Mouse (Mus musculus) neural tube, embryonic 10.5 days (tissue): ENCODE measurements around the gene Tas2r143.

ENCODE experiments used
- DNase-seq: peaks from one replicate; pipeline ENCODE4 v3.0.0-alpha.2; 2017; ENCODE audit warnings: low spot score; ENCODE audit errors: extremely low spot score

The Tas2r143 gene

DNA sequence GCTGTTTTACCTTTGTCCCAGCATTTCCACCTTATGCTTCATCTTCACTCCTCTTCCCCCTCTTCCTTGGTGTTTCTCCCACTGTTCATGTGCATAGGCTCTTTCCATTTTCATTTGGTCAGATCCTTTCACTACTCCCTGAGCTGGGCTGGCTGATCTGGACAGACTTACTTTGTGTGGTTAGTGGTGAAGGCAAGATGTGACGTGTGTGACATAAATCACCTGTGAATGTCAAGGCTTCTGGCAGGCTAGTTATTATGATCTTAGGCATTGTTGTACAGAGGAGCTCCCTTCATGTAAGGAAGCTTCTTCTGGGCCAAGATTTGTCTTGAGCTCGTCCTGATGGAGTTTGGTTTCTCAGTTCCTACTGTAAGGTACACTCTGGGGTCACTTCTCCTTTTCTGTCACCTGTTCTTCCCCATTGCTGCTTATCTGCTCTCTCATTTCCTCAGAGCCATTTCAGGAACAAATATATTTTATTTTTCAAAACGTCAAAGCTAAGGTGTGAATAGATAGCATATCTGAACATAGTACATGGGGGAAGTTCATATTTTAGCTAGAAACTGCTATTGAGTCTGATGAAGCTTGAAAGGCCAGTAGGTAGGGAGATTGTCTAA lies 2.9 kb upstream of the Tas2r143 start:
- no peak for DNase-seq

DNA sequence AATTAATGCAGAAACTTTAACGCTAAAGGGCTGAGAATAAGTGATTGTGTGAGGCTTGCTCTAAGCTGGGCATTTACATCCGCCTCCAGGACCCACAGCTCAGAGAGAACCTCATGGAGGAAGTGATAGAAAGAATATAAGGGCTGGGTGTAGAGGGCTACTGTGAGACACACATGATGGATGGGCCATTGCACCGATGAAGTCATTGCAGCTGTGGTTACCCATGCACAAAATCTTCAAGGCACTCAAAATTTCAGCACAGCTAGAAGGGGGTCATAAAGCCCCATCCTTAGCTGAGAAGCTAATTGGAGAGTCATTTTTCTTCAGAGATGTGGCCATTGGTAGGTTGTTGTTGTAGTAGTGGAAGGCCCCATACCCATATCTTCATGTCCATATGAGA lies 1.8 kb upstream of the Tas2r143 start:
- no peak for DNase-seq

DNA sequence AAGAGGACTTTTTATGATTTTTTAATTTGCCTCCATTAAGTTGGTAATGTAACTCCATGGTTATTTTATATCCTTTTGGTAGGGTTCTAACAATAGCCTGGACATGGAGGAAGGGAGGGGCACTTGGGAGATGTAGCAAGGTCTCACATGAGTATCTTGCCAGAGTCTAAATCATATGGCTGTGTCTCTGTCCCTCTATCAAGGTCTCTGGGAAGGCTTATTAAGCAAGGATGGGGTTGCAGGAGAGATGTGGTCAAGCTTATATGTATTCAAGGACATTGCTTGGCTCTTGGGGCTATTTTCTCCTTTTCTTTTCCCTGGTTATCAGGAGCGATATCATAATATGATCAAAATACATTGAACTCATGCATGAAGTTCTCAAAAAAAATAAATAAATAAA lies 1.0 kb upstream of the Tas2r143 start:
- no peak for DNase-seq

DNA sequence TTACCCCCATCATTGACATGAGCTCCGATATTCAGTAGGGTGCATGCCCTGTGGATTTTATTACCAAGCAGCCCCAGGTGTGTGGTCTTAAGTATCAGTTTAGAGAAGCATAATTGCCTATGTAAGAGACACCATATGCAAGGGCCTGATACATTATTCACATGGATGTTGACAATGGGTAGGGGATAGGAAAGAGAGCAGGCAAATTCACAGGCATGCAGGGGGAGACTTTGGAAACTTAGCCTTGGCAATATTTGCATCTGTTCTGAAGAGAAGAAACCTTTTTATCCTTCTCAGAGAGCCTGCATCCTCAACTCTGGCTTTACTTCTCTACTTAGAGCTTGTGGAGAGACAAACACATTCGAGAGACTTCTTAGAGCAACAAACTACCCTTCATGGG lies 5.1 kb downstream of the Tas2r143 start, which contains the start of gene Tas2r135:
Gene Tas2r135, plus strand, starts transcription at position 301 of the 400 bp plus-strand sequence.
- DNase-seq: no peak

DNA sequence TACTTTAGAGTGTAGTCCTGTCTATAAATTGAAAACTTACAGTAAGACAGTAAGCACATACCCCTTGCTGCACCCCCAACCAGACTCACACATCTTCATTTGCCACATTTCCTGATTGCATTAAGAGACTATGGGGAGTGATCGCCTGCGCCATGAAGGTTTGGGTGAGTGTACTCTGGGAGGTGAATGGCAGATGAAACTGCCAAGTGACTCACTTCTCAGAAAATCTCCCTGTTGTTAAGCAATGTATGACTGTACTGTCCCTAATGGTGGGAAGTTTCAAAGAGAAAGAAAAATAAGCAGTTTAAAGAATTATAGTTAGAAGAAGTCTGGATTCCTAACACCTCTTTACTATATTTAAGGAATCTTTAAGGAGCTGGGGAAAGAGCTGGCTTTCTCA lies 19.4 kb downstream of the Tas2r143 start:
- DNase-seq: no peak

DNA sequence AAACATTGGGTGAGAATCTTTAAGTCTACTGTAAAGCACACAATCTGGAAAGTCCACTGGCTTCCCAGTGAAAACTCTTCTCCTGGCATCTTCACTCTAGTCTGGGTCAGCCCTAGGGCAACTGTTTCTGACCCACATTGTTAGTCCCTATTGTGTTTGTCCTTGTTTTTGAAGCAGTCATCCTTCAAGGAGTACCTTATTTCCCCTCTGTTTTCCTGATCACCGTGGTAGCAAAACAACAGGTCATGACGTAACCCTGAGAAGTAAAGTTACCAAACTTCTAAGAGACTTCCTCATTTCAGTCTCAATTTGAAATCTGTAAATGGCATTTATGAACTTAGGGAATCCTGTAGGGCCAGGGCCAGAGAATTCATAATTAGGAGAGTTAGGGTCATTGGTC lies 21.4 kb downstream of the Tas2r143 start:
- no peak for DNase-seq

DNA sequence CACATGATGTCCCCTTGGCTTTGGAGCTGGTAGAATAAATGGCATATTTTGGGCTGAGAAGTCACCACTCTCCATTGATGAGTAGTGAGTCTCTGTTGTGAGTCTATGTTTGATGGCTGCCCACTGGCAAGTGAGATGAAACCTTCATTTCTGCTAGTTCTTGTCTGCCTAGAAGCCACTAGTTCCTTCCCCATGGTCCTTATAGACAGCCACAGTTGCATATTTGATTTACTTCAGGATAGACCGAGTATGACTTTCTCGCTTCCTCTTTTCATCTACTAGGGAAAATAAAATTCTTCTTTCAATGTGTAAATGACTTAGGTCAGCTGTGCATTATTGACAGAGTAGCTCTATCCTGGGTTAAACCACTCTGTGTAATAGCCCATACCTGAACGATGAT lies 24.4 kb downstream of the Tas2r143 start:
- DNase-seq: no peak

DNA sequence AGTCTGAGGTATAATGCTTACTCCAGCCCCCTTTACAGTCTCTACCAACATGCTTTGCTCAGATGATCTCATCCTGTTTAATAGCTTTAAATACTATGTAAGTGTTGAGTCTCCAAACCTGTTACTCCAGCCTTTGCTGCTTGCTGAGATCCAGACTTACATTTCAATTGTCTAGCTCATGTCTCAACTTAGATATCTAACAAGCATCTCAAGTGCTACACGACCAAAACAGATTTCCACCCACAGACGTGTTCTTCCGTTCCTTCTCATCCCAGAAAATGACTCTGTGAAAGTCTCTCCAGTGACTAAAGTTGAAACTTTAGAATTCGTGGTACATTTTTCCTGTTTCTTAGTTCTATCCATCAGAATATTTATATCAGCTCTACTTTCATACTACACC lies 26.3 kb downstream of the Tas2r143 start:
- DNase-seq: no peak

DNA sequence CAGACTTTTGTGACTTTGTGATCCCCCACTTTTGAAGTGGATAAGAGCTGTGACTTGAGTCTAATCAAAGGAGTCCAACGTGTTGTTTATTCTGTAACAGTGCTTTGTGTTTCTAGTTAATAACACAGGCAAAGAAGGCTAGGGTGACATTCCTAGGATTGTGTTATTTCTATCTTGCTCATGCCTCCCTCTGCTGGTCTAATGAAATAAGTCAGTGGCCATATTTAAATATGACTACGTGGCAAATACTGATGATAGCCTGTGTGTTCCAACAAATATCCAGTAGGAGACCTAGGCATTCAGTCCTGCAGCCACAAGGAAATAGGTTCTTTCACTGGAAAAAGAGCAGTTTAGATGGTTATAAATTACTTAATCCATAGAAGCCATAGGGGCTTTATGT lies 33.5 kb downstream of the Tas2r143 start:
- DNase-seq: no peak

DNA sequence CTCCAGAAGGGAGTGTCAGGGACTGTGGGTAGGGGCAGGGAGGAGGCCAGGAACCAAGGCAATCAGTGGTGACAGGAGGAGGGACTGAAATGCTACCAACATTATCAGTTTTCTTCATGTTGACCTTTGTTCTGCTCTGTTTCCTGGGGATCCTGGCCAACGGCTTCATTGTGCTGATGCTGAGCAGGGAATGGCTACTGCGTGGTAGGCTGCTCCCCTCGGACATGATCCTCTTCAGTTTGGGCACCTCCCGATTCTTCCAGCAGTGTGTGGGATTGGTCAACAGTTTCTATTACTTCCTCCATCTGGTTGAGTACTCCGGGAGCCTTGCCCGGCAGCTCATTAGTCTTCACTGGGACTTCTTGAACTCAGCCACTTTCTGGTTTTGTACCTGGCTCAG lies 34.4 kb downstream of the Tas2r143 start, which contains the start of gene Tas2r126:
Gene Tas2r126, plus strand, starts transcription at position 90 of the 400 bp plus-strand sequence.
- no peak for DNase-seq

DNA sequence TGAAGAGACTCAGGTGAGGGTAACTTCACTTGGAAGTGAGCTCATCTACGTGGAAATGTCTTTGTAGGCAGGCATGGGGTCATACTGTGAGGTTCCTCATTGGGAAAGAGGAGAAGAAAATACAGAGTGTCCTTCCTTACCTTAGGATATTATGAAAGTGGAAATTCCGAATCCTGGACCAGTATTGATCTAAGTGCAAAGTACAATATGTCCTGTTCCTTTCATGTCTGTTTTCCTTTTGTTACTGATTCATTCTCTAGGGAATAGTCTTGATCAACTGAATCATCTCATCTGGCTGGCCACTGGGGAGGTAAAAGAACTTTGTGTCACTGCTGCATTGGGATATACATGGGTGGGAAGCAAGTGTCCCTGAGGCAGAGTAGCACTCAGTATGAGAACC lies 35.5 kb downstream of the Tas2r143 start:
- no peak for DNase-seq

DNA sequence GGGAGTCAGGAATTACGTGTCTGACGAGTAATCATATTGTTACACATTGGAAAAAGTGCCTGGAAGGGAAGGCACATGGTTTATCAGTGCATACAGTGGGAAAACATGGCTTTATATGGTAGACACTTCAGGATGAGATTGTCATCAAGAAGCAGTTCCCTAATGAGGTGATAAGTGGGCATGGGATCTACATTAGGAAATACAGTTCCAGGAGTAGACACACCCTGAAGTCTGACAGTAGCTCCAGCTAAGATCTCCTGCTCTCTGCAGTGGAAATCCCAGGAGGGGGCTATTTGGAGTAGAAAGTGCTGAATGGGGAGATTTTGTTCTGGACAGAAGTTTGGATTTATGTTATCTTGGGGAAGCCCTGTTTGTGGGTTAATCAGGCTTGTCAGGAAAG lies 41.4 kb downstream of the Tas2r143 start:
- DNase-seq: no peak

DNA sequence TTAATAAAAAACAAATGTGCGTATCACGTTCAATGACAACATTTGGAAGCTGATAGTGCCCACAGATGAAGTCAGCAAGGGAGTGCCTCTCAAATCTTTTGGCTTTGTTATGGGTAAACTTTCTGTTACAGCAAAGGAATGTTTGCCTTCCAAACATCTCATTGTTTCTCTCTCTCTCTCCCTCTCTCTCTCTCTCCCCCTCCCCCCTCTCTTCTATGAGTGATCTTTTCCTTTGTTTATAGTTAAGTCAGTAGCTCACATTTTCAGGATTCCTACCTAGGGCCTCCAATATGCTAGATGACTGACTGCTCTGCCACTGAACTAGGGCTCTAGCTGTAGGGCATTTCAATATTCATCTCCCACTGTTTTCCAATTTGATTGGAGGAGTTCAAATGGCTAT lies 44.5 kb downstream of the Tas2r143 start:
- DNase-seq: no peak

DNA sequence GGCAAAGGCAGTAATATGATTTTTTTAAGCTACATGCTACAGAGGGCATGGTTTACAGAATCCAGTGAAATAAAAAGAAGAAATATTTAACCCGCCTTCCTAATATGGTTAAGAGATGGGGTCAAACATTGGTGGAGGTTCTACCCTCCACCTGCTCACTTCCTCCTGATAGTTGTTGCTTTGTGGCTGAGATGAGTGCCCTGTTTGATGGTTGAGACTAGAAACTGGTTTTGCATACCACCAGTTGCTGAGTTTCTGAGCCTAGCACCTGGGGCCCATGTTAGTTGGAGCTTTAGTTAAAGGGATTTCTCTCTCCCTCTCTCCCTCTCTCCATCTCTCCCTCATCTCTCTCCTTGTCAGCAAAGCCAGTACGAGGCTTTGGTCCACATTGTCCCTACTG lies 47.3 kb downstream of the Tas2r143 start:
- DNase-seq: no peak
